Mouse (Mus musculus) right cerebral cortex, postnatal 10 days (tissue): ENCODE data around the gene Gm19402.
A peak's percentile ranks its signal among the peaks of the same experiment; 100 is the strongest.
"Not testable (repeated sequence)": the region's sequence is repeated elsewhere in the genome, so short reads cannot be mapped to it uniquely, and the experiment has no call there.

ENCODE experiments used
- DNase-seq, 2 experiments: peaks; one replicate each; pipeline ENCODE4 v3.0.0; 2021; ENCODE audit warnings: low spot score in 2 of 2

Gene Gm19402

DNA sequence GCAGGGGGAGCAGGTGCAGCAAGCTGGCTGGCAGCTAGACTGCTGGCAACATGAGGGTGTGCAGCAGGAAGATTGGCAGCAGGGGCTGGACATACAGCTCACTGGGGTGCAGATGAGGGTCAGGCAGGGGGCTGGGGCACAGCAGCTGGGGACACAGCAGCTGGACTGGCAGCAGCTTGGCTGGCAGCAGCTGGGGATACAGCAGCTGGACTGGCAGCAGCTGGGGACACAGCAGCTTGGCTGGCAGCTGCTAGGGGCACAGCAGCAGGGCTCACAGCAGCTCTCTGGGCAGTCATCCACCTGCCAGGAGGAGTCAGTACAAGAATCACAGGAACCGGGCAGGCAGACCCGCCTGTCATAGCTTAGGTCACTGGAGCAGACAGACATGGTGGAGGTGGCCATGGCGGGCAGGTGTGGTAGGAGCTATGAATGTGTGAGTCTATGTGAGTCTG, at the start of gene Gm19402:
Gene Gm19402 (minus strand): TSS at position 402 of the 452 bp plus-strand sequence.
- DNase-seq = not testable (repeated sequence)

DNA sequence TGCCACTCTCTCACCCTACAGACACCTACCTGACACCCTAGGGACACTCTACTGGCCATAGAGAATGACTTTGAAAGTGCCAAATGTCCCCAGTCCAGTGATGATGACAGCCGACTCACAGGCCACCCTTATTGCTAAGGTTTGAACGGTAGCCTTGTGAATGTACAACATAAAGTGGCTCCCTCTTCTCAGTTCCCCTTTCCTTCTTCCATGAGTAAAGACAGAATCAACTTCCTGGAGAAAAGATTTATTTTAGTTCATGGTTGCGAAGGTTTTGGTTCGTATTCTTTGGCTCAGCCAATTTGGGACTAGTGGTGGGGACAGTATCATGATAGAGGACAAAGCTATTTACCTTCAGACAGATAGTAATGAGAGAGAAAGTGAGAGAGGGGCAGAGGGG, 48.4 kb upstream of the Gm19402 start:
- no peak for DNase-seq

DNA sequence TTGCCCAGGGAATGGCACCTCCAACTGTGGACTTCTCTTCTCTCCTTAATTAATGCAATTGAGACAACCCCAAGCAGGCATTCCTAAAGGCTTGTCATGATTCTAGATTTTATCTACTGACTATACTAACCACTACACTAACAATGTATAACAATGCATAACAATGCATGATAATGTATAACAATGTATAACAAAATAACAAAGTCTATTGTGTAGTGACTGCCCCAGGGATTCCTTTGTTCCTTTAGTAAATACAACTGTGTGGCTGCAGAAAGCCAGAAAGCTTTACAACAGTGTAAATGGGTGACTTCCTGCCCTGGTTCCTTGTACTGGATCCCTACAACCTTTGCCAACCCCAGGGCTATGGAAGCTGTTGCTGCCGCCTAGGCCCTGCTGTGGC, 45.4 kb upstream of the Gm19402 start:
- no peak for DNase-seq

DNA sequence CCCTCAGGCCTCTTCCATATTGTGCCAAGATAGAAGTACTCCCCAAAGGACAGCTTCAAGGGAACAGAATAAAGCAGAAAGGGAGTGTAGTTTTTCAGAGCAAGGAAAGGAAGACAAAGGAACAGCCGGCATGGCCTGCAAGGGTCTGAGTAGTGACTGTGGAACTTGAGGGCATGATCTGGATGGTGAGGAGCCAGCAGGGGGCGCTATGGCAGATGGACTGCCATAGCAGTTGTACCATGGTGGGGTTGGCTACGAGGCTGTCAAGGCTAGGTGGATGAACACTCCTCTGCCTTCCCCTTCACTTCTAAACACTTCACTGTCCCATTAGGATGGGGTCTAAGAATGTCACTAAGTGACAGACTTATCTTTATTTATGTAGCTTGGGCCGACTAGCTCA, 38.7 kb upstream of the Gm19402 start:
- no peak for DNase-seq

DNA sequence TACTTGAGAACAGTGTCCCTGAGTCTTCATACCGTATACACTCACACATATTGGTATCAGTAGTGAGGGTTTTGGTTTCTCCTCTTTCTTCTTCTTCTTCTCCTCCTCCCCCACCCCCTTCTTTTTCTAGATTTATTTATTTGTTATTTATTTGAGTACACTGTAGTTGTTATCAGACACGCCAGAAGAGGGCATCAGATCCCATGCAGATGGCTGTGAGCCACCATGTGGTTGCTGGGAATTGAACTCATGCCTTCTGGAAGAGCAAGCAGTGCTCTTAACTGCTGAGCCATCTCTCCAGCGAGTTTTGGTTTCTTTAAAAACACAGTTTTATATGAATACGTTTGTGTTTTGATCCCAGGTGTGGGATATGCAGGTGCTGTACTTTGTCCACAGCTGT, 37.7 kb upstream of the Gm19402 start:
- no peak for DNase-seq

DNA sequence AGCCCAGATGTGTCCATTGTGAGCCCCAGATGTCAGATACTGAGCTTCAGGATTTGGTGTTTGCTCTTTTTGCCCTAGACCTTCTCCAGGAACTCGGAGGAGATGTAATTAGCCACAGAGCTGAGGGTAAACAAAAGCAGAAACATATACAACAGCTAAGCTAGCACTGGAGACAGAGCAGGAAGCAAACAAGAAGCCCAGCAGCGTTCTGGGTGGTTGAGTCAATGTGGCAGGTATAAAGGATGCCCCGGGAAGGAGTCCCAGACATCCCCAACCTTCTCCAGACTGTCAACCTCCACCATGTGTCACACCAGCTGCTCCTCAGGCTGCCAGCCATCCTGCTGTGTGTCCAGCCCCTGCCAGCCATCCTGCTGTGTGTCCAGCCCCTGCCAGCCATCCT, 35.6 kb upstream of the Gm19402 start, which contains the start of gene Gm10100:
Gene Gm10100 (plus strand): TSS at position 301 of the 400 bp plus-strand sequence.
- DNase-seq = no peak

DNA sequence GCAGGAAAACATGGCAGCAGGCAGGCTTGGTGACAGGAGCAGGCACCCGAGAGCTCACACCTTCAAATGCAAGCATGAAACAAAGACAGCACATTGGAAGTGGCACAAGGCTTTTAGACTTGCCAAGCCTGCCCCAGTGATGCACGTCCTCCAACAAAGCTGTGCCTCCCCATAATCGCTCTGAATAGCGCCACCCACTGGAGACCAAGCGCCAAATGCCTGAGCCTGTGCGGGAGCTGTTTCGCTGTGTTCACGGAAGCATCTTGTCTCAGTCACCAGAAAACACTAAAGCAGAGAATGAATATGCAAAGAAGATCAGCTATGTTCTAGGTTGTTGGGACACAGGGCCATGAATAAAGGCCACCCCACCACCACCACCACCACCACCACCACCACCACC, 34.3 kb upstream of the Gm19402 start:
- no peak for DNase-seq

DNA sequence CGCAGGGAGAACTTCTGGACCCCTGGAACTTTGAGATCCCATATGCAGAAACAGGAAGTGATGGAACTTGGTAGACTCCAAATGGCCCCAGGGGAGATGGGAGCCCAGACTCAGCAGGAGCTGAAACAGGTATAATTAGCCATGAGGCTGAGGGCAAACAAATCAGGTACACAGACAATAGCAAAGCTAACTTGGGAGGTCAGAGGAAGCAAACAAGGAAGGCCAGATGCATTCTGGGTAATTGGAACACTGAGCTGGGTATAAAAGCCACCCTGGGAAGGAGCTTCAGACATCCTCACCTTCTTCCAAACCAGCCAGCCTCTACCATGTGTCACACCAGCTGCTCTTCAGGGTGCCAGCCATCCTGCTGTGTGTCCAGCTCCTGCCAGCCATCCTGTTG, 29.7 kb upstream of the Gm19402 start, which contains the start of gene Krtap12-1:
Gene Krtap12-1 (plus strand): TSS at position 301 of the 400 bp plus-strand sequence.
- not testable (repeated sequence) for DNase-seq

DNA sequence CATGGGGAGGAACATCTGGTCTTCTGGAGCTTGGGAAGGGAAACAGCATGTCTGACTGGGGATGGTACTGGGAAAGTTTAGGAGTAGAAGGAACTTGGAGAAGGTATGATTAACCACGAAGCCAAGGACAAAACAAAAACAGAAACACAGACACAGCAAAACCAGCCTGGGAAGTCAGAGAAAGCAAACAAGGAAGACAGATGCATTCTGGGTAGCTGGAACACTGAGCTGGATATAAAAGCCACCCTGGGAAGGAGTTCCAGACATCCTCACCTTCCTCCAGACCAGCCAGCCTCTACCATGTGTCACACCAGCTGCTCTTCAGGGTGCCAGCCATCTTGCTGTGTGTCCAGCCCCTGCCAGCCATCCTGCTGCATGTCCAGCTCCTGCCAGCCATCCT, 24.9 kb upstream of the Gm19402 start, which contains the start of gene Gm10142:
Gene Gm10142 (plus strand): TSS at position 301 of the 400 bp plus-strand sequence.
- no peak for DNase-seq

DNA sequence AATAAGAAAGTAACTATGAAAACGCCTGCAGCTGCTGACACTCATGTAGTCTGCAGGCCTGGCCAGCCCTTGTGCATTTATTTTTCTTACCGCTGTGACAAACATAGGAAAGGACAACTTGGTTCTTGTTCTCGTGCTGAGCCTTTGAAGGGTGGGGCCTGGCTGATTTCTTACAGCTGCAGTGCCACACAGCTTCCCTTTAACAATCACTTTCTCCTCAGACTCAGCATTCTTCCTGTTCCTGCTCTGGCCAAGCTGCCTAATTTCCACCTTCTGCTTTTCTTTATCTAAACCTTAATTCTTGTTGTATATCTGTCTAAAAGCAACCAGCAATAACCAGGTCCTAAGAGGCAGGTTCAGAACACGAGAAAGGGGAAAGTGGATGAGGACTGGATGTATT, 23.2 kb upstream of the Gm19402 start:
- no peak for DNase-seq

DNA sequence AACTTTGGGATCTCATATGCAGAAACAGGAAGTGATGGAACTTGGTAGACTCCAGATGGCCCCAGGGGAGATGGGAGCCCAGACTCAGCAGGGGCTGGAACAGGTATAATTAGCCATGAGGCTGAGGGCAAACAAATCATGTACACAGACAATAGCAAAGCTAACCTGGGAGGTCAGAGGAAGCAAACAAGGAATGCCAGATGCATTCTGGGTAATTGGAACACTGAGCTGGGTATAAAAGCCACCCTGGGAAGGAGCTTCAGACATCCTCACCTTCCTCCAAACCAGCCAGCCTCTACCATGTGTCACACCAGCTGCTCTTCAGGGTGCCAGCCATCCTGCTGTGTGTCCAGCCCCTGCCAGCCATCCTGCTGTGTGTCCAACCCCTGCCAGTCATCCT, 20.6 kb upstream of the Gm19402 start, which contains the start of gene Gm10024:
Gene Gm10024 (plus strand): TSS at position 301 of the 400 bp plus-strand sequence.
- not testable (repeated sequence) for DNase-seq

DNA sequence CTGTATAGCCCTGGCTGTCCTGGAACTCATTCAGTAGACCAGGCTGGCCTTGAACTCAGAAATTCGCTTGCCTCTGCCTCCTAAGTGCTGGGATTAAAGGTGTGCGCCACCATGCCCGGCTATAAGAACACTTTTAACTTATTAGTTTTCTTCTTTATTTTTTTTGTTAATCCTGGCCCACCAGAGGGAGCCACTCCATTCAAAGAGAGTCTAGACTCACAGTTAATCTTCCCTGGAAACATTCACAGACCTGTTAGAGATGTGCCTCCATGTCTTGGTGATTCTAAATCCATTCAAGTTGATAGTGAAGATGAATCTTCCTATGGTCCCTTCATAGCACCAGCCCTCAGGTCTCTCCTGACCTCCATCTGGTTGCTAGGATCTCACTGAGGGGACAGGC, 19.3 kb upstream of the Gm19402 start:
- DNase-seq = no peak

DNA sequence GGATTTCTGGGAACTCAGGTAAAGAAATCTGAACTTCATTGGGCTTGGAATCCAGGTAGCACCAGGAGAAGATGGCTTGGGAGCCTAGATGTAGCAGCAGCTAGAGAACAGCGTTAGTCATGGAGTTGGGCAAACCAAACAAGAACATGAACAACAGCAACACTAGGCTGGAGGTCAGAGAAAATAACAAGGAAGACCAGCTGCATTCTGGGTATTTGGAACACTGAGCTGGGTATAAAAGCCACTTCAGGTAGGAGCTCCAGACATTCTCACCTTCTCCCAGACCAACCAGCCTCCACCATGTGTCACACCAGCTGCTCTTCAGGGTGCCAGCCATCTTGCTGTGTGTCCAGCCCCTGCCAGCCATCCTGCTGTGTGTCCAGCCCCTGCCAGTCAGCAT, 15.8 kb upstream of the Gm19402 start, which contains the start of gene Gm10272:
Gene Gm10272 (plus strand): TSS at position 301 of the 400 bp plus-strand sequence.
- DNase-seq = no peak

DNA sequence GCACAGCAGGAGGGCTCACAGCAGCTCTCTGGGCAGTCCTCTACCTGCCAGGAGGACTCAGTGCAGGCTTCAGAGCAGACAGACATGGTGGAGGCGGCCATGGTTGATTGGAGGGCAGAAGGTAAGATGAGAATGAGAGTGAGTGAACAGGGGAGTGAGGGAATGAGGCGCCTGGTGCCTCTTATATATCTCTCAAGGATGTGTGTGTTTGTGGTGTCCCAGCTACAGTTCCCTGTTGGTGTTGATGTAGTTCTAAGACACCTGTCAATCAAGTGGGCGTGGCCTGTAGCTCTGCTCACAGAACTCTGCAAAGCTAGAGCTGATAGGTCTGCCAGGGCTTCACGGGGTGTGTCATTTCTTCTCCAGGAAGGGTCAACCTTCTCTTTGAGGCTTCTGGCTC, 6.6 kb upstream of the Gm19402 start, which contains the start of gene Gm9508:
Gene Gm9508 (minus strand): TSS at position 101 of the 400 bp plus-strand sequence.
- no peak for DNase-seq

DNA sequence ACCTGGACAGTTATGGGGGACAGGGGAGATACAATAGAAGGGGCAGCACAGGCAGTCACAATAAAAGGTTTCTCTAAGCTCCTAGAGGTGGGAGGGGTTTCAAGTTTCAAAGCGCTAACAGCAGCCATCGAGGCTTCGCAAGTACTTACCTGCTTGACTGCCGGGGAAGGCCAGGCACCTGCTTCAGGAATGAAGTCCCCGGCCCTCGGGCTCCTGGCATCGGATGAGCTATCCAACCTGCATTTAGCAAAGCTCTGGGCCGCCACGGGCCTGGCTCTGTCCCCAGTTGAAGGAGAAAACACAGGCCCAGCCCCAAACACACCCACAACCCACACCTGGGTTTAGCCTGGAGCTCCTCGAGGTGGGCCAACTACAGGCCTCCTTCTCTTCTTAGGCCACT, 3.5 kb downstream of the Gm19402 start:
- DNase-seq = no peak

DNA sequence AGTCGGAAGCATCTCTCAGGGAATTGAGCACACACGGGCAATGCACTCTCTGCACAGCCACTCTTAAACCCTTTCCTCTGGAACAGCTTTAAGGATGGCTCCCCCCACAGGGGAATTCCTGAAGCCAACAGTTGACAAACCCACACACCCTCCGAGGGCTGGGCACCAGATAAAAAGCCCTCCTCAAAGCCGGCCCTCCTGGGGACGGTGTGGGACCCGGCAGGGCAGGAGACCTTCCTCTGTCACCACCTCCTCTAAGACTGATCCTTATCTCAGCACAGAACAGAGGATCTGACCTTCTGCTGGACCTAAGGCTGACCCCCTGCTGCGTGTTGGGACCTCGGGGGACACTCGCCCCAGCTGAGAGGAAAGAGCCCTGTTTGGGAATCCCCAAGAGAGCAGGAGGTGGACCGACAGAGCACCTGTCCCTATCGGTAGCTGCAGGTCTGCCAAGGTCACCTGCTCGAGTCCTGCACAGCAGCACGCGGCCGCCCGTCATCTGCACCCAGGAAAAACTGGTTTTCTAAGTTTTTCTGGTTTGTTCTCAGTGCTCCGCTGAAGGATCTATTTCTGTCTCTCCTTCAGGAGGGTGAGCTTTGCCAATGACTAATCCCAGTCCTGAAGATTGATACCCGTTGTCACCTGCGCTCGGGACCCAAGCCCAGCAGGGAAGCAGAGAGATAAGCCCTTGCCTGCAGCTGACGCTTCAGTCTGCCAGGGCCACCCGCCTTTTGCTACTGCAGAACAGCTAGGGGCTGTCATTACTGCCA, 4.5 kb downstream of the Gm19402 start, which contains the start of gene Tspear:
Gene Tspear (plus strand): TSS at position 675 of the 770 bp plus-strand sequence.
- no peak for DNase-seq

DNA sequence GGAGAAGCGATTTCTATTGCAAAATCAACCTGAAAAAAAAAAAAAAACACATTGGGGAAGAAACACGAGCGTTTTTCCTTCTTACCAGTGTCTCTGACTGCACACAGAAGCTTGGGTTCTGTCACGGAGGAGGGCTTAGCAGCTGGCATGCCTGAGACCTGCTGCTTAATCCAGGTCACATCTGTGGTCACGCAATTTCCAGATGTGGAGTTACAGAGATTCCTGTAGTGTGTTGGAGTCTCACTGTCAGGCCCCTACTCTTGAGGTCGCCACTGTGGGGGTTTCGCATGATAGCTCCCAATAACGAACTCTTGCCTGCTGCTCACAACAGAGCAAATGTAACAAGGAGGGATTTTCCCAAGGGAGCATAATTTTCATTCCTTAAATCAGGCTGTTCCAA, 6.4 kb downstream of the Gm19402 start:
- no peak for DNase-seq

DNA sequence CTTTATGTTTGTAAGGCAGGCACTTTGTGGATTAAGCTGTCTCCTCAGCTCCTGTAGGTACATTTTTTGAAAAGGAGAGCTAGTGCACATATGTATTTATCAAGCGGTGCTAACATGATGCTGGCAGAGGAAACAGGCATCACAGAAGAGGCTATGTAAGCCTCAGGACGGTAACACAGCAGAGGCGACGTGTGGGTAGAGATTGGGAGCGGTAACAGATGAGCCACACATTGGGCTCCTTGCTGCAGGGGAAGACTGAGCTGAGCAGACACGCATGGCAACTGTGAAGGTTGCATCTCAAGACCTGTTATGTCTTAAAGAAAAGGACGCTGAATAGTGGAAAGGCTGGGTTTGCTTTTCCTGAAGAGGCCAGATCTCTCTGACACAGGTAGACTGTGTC, 7.6 kb downstream of the Gm19402 start:
- no peak for DNase-seq

DNA sequence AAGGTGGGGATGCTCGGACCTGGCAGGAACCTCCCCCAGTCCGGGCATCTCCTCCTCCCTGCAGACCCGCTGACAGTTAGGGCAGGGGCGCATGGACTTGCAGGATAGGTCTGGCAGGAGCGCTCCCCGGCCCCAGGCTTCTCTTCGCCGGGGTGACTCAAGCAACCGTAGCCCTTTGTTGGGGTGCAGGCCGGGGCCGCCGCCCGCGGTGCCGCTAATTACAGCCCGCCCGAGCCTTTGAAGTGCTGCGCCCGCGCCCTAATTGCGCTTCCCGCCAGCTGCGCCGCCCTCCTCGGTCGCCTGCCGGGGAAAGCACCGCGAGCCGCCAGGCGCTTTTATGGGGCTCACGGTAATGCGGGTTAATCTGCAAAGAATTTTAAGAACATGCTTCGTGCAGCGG, 13.0 kb downstream of the Gm19402 start:
- DNase-seq = peak in 1 of 2 experiments; percentile 39

DNA sequence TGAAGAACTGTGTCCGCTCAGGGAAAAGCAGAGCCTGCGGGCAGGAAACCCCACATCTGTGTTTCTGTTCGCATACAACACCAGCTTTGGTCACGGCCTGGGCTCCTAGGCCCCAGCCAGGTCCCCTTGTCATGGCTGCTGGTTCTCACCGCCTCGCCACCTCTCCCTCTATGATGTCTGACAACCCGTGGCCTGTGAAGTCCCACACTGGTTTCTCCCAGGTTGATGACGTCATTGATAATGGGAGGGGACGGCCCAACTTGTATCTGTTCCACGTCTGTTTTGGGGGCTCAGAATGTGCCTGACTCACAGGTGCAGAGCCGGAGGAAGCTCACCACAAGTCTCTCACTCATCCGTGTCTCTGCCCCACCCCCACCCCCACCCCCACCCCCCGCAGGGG, 16.8 kb downstream of the Gm19402 start:
- DNase-seq = no peak

DNA sequence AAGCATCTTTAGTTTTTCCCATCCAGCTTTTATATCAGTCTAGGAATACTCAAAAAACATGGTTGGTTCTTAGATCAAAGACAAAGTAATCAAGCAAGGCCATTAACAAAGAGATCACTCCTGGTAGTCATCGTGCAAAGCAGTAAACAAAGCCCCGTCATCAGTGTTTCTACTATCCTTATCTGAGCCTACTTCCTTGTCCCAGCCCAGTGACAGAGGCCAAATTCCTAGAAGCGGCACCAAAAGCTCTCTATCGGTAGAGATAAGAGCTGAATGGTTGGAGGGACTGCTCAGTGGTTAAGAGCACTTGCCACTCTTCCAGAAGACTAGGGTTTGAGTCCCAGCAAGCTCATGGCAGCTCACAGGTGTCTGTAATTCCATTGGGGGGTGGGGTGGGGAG, 19.0 kb downstream of the Gm19402 start:
- no peak for DNase-seq

DNA sequence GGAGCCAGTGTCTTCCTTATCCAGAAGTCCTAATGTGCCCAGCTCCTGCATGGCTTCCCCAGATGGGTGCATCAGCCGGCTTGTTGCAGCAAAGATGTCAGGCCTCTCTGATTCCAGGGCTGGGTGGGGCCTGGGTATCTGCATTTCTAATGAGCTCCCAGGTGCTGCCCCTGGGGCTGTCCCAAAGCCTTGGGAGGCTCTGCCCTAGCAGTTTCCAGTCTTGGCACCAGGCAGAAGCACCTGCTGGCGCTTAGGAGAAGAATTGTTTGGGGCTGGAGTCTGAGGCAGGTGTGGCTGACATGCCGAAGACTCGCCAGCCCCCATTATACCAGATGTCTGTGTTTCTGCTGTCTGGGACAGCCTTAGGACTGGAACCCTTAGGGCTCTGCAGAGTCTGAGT, 19.8 kb downstream of the Gm19402 start:
- no peak for DNase-seq

DNA sequence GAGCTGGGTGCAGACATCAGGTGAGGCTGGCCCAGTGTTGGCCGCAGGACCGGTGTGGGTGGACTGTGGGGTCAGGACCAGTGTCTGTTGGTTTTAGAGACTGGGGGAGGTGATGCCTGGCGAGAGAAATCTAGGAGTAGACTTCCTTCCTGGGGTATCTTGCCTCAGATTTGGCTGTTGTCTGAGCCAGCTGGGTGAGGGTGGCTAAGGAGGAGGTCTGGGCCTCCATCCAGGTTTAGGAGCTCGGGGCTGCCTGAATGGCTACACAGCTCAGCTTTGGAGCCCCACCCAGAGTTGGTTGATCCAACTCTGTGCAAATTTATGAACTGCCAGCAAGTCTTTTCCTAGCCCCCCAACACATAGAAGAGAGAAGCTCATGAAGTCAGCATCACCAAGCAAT, 23.2 kb downstream of the Gm19402 start:
- DNase-seq = peak; percentile 50 to 54
